Mouse (Mus musculus) thymus, postnatal 0 days (tissue): ENCODE results near the gene Fbxo42. TPM values are rescaled to one million over a fixed set of nuclear protein-coding genes. Genes with fewer than 3 reads are reported as not detected.

Experiments
- DNase-seq: peaks from one replicate; pipeline ENCODE4 v3.0.0-alpha.2; 2015; ENCODE audit warnings: low spot score
- polyA plus RNA-seq: library from polyadenylated mRNA; unstranded; fragments of >200 nt; fragmentation: Nextera tagmentation; extraction: Ambion mirVana; gene quantifications from 2 replicates; pipeline ENCODE4 v1.2.1, GENCODE M21; 2015

Gene Fbxo42
- polyA plus RNA-seq, 1 experiment from 2014 or later: 22.2 TPM

DNA sequence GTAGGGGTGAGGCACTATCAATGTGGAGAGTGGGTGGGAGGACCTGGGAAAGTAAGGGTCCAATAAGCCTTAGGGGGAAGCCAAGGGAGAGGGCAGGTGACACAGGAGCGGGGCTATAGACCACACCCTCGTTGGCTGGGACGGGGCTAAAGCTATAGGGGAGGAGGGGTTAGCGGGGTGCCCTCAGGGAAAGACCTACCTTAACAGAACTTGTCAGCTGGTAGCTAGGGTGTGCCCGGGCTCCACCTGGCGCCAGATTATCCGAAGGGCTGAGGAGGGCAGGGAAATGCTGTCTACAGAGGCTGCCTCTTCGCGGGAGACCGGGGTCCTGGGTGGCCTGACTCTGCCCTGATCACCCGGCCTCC, 100.9 kb downstream of the Fbxo42 start:
- no peak for DNase-seq

DNA sequence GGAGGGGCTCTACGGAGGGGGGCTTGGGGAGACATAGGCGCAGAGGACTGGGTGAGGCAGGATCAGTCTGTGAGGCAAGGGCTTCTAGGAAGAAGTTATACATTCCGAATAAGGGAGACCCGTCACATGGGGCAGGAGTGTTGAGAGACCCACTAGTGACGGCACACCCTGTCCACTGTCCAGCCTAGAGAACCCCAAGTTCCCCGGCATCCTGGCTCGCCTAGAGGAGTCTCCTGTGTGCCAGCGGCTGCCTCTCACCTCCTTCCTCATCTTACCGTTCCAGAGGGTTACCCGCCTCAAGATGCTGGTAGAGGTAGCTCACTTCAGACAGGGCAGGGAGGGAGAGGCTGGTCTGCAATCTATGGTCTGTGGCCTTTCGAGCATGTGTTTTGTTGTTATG, 101.7 kb downstream of the Fbxo42 start:
- no peak for DNase-seq

DNA sequence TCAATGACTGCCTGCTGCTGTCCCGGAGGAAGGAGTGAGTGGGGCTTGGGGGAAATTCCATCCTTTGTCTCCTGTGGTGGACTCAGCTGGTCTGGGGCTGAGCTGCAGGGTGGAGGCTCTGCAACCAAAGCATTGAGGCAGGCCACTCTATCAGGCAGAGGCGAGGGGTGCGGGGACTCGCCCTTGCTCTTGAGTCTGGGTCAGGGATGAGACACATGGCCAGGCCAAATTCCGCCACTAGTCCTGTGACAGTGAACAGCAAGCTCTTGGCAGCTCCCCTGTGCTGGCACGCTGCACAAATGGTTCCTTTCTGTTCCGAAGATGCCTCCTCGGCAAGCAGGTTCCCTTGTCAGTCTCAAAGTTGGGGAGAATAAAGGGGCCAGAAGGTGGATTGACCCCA, 103.4 kb downstream of the Fbxo42 start:
- no peak for DNase-seq

DNA sequence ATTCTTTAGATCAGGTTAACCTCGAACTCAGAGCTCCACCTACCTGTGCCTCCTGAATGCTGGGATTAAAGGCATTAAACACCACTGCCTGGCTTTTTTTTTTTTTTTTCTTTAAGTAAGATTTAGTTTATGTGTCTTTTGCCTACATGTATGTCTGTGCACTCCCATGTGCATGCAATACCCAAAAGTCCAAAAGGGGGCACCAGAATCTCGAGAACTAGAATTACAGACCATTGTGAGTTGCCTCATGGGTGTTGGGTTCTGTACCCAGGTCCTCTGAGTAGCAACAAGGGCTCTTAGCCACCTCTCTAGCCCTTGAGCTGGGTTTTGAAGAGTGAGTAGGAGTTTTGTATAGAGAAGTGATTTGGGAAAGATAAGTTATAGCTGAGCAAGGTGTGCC, 104.9 kb downstream of the Fbxo42 start:
- DNase-seq: no peak

Other genes with a start within 250 kb of the Fbxo42 start
- 13.6 and 14.8 TPM in 2 replicates for gene Padi2, start 241.6 kb upstream of the Fbxo42 start, polyA plus RNA-seq
- 434 and 468 TPM in 2 replicates for gene Sdhb, start 186.7 kb upstream of the Fbxo42 start, polyA plus RNA-seq
- gene Atp13a2, start 161.0 kb upstream of the Fbxo42 start, polyA plus RNA-seq: 39.0 and 41.8 TPM in 2 replicates
- 24.4 and 32.8 TPM in 2 replicates for gene Mfap2, start 137.5 kb upstream of the Fbxo42 start, polyA plus RNA-seq
- 1.9 and 2.1 TPM in 2 replicates for gene Crocc, start 87.4 kb upstream of the Fbxo42 start, polyA plus RNA-seq
- 93.7 and 103 TPM in 2 replicates for gene Necap2, start 69.6 kb upstream of the Fbxo42 start, polyA plus RNA-seq
- 0.15 and 0.17 TPM in 2 replicates for gene Spata21, start 59.6 kb upstream of the Fbxo42 start, polyA plus RNA-seq
- 32.6 and 35.4 TPM in 2 replicates for gene Szrd1, start 8.1 kb upstream of the Fbxo42 start, polyA plus RNA-seq
- 2.7 and 3.4 TPM in 2 replicates for gene Rsg1, start 66.0 kb downstream of the Fbxo42 start, polyA plus RNA-seq
- gene Arhgef19, start 91.6 kb downstream of the Fbxo42 start, polyA plus RNA-seq: 0.29 and 0.39 TPM in 2 replicates
- gene Epha2, start 153.3 kb downstream of the Fbxo42 start, polyA plus RNA-seq: 0.55 and 0.58 TPM in 2 replicates
- gene Fam131c, start 220.3 kb downstream of the Fbxo42 start, polyA plus RNA-seq: 0.25 TPM in 1 of 2 replicates, not detected in the other